Mouse (Mus musculus) splenic B cell, adult 2 months (primary cell): ENCODE results near the gene Mboat7.

Source experiments
- DNase-seq: peaks from one replicate; pipeline ENCODE4 v3.0.0-alpha.2; 2011; ENCODE audit warnings: low read depth, low spot score
- H3K27me3 ChIP-seq: 2 replicates; pipeline ENCODE4 v1.6.1; 2012; ENCODE audit warnings: mild to moderate bottlenecking, low read length, moderate library complexity, mixed read lengths; ENCODE audit not compliant: control insufficient read depth, poor library complexity, insufficient read depth, severe bottlenecking
- H3K36me3 ChIP-seq: 2 replicates; pipeline ENCODE4 v1.6.1; 2012; ENCODE audit warnings: mild to moderate bottlenecking, low read length, moderate library complexity, mixed read lengths; ENCODE audit not compliant: control insufficient read depth, poor library complexity, insufficient read depth, severe bottlenecking

Mboat7 gene

GRCm38 (mm10) chr7:3629543-3630477, 63.5 kb downstream of the Mboat7 start, which contains the start of the genes Tfpt and Prpf31:
Gene Tfpt (minus strand): TSS chr7:3629929.
Gene Prpf31 (plus strand): TSS chr7:3629985.
- peak; percentile 94 for DNase-seq
- H3K27me3 ChIP-seq, result no peaks in the 10 kb centered on the region
- H3K36me3 ChIP-seq, result no peaks in the 10 kb centered on the region; the same call in 1 of the 2 replicates

- Histone ChIP-seq H3K27me3 (no peaks in the 10 kb centered on the region), H3K36me3 (peaks cover 2% of the 10 kb centered on the region; the same call in 1 of the 2 replicates)
- DNase-seq, result no peak
These were observed 64.3 kb downstream of the Mboat7 start for GRCm38 (mm10) chr7:3629030-3629429.
